Mouse (Mus musculus) CD8-positive naive resting alpha-beta T cell, adult 2 months (primary cell): Measurements from ENCODE around the gene Kcnk3.

Source experiments
- DNase-seq, 2 experiments: peaks; one replicate each; pipeline ENCODE4 v3.0.0; 2022; ENCODE audit warnings: low read depth in 2 of 2, low spot score in 2 of 2

The Kcnk3 gene

GRCm38 (mm10) chr5:30668637-30669495 lies 80.9 kb downstream of the Kcnk3 start:
- no peak for DNase-seq

- no peak for DNase-seq
These were observed 81.5 kb downstream of the Kcnk3 start for GRCm38 (mm10) chr5:30669496-30669830.

GRCm38 (mm10) chr5:30670091-30670490 lies 82.1 kb downstream of the Kcnk3 start:
- DNase-seq, result no peak

GRCm38 (mm10) chr5:30674001-30674400 lies 86.0 kb downstream of the Kcnk3 start:
- no peak for DNase-seq
